Comparison of ENCODE assay signal across 20 mouse cellular contexts in the genomic region with DNA sequence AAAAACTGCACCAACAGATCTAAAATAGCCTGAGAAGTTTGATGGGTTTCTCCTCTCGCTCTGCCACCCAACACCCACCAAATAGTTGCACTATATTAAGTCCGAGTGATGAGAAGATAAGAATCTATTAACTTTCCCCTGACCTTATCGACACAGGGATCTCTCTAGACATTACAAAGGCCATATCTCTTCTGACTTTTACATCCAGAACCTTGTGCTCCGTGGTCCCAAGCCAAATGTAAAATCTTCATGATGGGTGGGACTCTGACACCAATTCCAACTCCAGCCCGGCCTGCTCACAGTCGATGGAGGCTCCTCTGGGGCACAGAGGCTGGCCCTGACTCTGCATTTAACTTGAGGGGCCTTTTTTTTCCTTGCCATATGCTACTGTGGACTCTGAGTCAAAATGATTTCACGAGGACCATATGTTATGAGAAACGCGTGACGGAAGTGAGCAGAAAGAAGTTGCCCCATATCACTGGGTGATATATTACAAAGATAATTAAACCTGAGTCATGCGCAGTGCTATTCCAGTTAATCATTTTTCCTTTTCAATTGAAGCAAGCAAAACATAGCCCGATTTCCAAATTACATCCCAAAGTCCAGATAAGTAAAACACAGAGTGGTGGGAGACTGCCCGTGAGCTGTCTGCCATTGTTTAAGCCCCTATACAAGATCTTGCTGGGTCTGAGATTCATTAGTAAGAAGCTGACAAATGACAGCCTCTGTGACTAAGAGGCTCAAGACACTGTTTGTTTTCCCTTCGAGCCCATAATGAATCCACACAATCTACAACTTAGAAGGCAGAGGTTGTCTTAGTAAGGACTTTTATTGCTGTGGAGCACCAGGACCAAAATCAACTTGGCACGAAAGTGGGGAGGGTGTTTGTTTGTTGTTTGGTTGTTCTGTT.
DNase-seq lines count a peak whose midpoint lies in the region; ATAC-seq and TF ChIP-seq lines count a peak whose summit lies in the region.
"Had no signal": no experiment of that assay in that cellular context is flagged by ENCODE, and none has a peak within 500 bp of the region (broad histone marks: within the 10 kb centered on the region; RNA-seq: fewer than 3 reads in every experiment).

No protein-coding gene starts in this region.

- intact Hi-C loops in left cerebral cortex, postnatal 25 days (cut with DNase I): no loop called here

- DNase-seq in kidney, adult 2 months: no peak
- no peak for DNase-seq in kidney, adult 18-20 months
- peak; percentile 66 for DNase-seq in NIH3T3 (ENCODE audit: low read depth)
- peak; percentile 33 for DNase-seq in embryonic facial prominence, embryonic 11.5 days (ENCODE audit: low spot score)
- DNase-seq in limb, embryonic 10.5 days (ENCODE audit: low spot score): peak; percentile 39
- no peak for DNase-seq in left cerebral cortex, postnatal 25 days (ENCODE audit: low spot score in 2 of 2)
- no peak for DNase-seq in layer of hippocampus, postnatal 25 days (ENCODE audit: extremely low spot score in 1 of 2, low spot score in 1 of 2)
- no peak for DNase-seq in adrenal gland, postnatal 36 days
- DNase-seq: adrenal gland, postnatal 14 days; cerebellum, adult 11 months; cerebellum, postnatal 10 days; gastrocnemius, postnatal 14 days; heart, adult 2 months; heart, postnatal 4 days; liver, embryonic 13.5 days; lung, embryonic 14.5 days; lung, postnatal 36 days; thymus, adult 2 months had no signal

- H3K27ac ChIP-seq in kidney, adult 2 months (ENCODE audit: insufficient read depth, low read depth, low read length): peak overlapping the region; percentile 19; the same call in 1 of the 2 replicates
- H3K27ac ChIP-seq in embryonic facial prominence, embryonic 11.5 days (replicated peaks; ENCODE audit: low read depth, low read length): no peak overlapping the region
- peak overlapping the region; percentile 56 for H3K27ac ChIP-seq in limb, embryonic 10.5 days
- H3K27ac ChIP-seq: heart, adult 2 months; layer of hippocampus, adult 2 months; liver, embryonic 13.5 days had no signal

- no peaks in the 10 kb centered on the region for H3K27me3 ChIP-seq in kidney, adult 2 months (replicated peaks; ENCODE audit: control insufficient read depth, insufficient read depth, low read length)
- no peaks in the 10 kb centered on the region for H3K27me3 ChIP-seq in embryonic facial prominence, embryonic 11.5 days (ENCODE audit: control insufficient read depth, insufficient read depth, low read length)
- H3K27me3 ChIP-seq in limb, embryonic 10.5 days (ENCODE audit: low read depth, poor library complexity, severe bottlenecking): no peaks in the 10 kb centered on the region
- H3K27me3 ChIP-seq: liver, embryonic 13.5 days had no signal

- TF ChIP-seq CTCF in kidney, adult 2 months (conservative IDR thresholded peaks at IDR 0.05; ENCODE audit: insufficient read depth, insufficient read length, low read depth, low read length): no peak

- ATAC-seq in embryonic facial prominence, embryonic 11.5 days (replicated peaks; ENCODE audit: insufficient number of reproducible peaks, low FRiP score, low TSS enrichment, low read depth): no peak; the same call in 1 of the 2 replicates
- ATAC-seq: CD4-positive, CD25-positive, alpha-beta regulatory T cell, adult 4 months had no signal

- H3K9ac ChIP-seq in embryonic facial prominence, embryonic 11.5 days (replicated peaks; ENCODE audit: low read length): no peak overlapping the region
- H3K9ac ChIP-seq: liver, embryonic 13.5 days; lung, embryonic 14.5 days had no signal

- H3K9me3 ChIP-seq in embryonic facial prominence, embryonic 11.5 days (replicated peaks; ENCODE audit: control insufficient read depth, low read length): no peaks in the 10 kb centered on the region
- no peaks in the 10 kb centered on the region for H3K9me3 ChIP-seq in limb, embryonic 10.5 days (replicated peaks)
- H3K9me3 ChIP-seq: liver, embryonic 13.5 days had no signal

- H3K4me2 ChIP-seq in embryonic facial prominence, embryonic 11.5 days (ENCODE audit: low read depth, low read length): no peak overlapping the region
- H3K4me2 ChIP-seq: liver, embryonic 13.5 days; lung, embryonic 14.5 days had no signal

- H3K4me1 ChIP-seq in kidney, adult 2 months (ENCODE audit: control insufficient read depth, insufficient read depth, low read length): peaks cover 6% of the 10 kb centered on the region
- H3K4me1 ChIP-seq in embryonic facial prominence, embryonic 11.5 days (ENCODE audit: control insufficient read depth, insufficient read depth, low read length): no peaks in the 10 kb centered on the region; the same call in 1 of the 2 replicates
- peaks cover 32% of the 10 kb centered on the region for H3K4me1 ChIP-seq in limb, embryonic 10.5 days
- H3K4me1 ChIP-seq: liver, embryonic 13.5 days had no signal

- H3K4me3 ChIP-seq in kidney, adult 2 months (ENCODE audit: insufficient read depth, low read depth, low read length): no peak overlapping the region
- H3K4me3 ChIP-seq in embryonic facial prominence, embryonic 11.5 days (ENCODE audit: low read depth, low read length): no peak overlapping the region
- H3K4me3 ChIP-seq in limb, embryonic 10.5 days: no peak overlapping the region
- H3K4me3 ChIP-seq: heart, adult 2 months; layer of hippocampus, adult 2 months; liver, embryonic 13.5 days had no signal

- 45% methylated on average over 15 of the region's 15 CpGs for WGBS in kidney, adult 2 months
- 48% methylated on average over 15 of the region's 15 CpGs for WGBS in embryonic facial prominence, embryonic 11.5 days
- WGBS in limb, embryonic 10.5 days: 47% methylated on average over 15 of the region's 15 CpGs

- no peak for TF ChIP-seq POLR2A in kidney, adult 2 months (IDR thresholded peaks at IDR 0.05; ENCODE audit: low read depth, low read length)

- H3K36me3 ChIP-seq in kidney, adult 2 months (ENCODE audit: control insufficient read depth, insufficient read depth, low read length): no peaks in the 10 kb centered on the region
- no peaks in the 10 kb centered on the region for H3K36me3 ChIP-seq in embryonic facial prominence, embryonic 11.5 days (replicated peaks; ENCODE audit: control insufficient read depth, insufficient read depth, low read depth, low read length)
- H3K36me3 ChIP-seq in limb, embryonic 10.5 days: peaks cover 14% of the 10 kb centered on the region
- H3K36me3 ChIP-seq: liver, embryonic 13.5 days had no signal

Comparison
In these comparisons a context has a peak if more than half of its experiments do, and no peak if none do; other contexts are left out.
1. DNase-seq: peak in NIH3T3 (single experiment), embryonic facial prominence, embryonic 11.5 days (single experiment) and limb, embryonic 10.5 days (single experiment); none in kidney, adult 2 months (single experiment), kidney, adult 18-20 months (single experiment), left cerebral cortex, postnatal 25 days (0 of 2), layer of hippocampus, postnatal 25 days (0 of 2) and adrenal gland, postnatal 36 days (0 of 2).